Mouse (Mus musculus): Measurements from ENCODE around the gene Selenok.

Selenok gene

DNA sequence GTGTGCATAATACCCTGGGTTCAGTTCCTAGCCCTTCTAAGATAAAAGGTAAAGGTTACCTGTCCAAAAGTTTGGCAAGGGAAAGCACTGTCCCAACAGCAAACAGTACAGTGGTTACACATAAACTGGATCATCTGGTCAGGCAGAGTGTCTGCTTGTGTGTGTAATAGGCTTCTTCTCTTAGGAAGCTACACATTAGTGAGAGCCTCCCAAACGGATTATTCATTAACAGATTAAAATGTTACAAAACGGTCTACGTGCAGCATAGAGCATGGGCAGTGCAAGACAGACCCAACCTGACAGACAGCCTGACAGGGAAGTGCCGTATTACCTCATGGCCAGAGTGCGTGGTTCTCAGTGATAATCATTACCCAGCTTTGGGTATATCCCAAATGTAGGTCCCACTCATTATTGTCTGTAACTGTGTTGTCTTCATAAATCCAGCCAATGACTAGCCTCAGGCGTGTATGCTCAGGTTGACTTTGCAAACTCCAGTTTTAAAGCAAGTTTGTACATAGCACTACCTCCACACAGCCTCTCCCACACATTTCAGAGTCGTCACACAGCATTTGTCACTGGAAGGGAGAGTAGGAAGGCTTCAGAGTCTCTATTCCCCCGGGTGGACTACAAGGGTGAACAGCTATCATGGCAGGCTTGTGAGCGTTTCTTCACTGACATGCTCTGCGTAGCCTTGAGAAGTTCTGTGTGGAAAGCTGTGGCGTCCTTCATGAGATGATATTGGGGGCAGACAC lies 28.1 kb downstream of the Selenok start:
- DNase-seq (ENCODE audit: low spot score): no peak

DNA sequence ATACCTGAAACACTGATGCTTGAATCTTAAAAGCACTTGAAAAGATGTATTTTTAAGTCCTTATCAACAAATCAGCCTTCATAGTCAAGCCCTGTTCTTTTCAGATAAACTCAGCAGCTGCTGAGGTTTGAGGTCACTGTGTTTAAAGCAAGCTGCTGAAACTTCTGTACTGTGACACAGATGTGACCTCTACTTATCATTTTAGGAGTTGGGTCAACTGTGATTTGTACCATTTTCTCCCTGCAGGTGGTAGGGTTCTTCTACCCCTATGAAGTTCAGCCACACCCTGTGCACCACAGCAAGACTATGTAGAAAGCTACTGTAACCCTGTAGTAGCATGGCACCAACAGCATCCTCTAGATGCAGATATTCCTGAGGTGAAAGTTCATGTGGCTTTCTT lies 29.2 kb downstream of the Selenok start:
- no peak for DNase-seq (ENCODE audit: low spot score)

DNA sequence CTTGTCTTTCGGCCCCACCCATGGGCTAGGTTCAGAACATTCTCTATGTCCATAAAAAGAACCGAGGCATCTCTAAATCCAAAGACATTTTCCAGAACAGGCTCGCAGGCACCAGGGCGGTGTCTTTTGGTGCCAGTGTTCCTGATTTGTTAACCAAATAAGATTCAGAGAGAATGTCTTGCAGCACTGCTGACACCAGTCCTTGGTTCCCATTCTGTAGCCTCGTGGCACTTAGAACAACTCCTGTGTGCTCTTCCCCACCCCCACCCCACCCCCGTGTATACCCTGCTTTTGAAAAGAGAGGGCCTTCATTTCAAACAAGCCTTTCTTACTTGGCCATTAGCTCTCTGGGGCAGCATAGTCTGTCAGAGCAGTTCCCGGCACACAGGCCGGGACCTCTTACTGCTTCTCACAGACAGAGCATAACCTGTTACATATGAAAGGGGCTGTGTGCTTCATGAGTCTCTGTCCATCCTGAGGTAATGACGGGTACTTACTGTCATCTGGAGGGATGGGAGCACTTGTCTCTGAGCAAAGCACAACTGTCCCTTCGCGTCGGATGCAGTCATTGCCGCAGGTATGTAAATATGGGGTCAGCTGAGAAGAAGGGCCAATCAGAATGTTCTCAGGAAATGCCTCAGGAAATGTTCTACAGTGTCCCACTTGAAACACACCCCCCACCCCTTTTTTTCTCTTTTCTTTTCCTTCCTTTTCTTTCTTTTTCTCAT lies 30.8 kb downstream of the Selenok start:
- no peak for DNase-seq (ENCODE audit: low spot score)

DNA sequence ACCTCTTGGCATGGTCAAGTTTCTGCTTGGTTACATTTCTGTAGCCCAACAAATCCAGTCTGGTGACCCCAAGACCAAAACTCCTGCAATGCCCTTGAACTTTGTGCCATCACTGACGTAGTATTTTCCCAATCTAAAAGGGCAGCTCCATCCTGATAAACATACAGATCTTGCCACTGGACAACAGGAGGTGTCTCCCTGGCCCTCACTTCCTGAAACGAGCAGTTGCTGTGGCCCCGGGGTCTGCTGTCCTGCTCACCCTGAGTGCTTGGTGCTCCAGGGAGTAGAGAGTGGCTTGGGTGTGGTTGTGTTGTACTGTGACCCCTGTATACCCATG lies 31.3 kb downstream of the Selenok start:
- DNase-seq (ENCODE audit: low spot score): no peak

DNA sequence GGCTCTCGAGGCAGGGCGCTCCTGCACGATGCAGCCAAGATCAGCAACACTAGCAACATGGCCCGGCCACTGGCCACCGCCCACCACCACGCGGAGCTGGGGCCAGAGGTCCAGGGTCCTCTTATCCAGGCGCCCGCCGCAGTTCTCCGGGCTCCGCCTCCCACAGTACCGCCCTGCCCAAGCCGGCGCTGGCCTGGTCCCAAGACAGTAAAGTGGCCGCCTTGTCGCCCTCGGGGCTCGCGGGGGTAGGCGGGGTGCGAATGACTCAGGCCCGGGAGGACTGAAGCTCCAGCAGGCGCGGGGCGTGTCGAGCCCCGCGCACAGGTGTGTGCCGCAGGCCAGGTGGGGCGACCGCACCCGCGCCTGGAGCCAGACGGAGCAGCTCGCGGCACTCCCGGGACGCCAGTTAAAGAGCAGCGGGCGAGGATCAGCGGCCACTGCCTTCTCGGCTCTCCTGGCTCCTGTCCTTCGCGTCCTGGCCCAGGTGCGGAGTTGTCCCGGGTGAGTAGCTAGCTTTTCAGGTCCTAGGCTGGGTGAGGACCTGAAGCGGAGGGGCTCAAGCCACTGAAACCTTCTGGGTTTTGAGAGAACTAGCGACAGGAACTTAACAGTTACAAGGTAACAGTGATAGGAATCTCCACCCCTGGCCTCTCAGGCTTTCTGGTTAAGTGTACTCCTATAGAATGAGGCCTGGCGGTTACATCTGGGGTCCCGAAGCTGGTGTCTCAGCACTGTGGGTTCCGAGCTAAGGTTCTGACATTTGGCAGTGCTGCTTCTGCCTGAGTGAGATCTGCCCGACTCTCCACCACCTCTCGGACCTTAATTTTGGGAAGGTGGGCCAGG lies 40.8 kb downstream of the Selenok start, which contains the start of the genes Il17rb and Chdh:
Gene Il17rb, minus strand, starts transcription at position 164 of the 843 bp plus-strand sequence.
Gene Chdh, plus strand, starts transcription at position 291 of the 843 bp plus-strand sequence.
- no peak for DNase-seq (ENCODE audit: low spot score)

DNA sequence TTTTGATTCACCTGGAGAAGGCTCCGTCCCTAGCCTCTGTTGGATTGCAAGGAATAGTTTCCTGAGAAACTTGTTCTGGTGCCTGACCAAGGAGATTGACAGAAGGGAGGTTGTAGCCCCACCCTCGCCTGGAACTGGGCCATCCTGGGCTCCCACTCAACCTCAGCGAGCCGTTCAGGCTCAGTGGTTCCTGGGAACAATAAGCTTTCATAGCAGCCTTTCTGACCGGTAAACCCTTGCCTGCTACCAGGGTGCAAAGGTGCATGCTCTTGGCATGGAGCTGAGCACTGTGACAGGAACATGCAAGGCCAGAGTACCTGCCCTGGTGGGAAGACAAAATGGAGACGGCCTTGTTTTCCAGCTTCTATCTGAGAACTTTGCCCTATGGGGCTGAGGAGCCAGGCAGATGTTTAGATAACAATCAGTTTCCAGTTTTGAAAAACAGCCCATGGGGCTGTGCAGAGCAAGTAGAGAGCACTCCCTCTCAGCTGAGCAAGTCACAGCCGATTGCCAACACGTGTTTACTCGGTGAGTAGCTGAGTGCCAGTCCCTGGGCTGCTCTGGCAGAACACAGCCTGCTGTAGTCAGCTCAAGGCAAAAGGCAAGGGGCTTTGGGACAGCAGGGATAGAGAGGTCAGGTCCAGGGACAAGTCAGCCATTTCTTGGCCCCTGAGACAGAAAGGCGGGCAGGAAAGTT lies 41.9 kb downstream of the Selenok start:
- DNase-seq (ENCODE audit: low spot score): no peak

DNA sequence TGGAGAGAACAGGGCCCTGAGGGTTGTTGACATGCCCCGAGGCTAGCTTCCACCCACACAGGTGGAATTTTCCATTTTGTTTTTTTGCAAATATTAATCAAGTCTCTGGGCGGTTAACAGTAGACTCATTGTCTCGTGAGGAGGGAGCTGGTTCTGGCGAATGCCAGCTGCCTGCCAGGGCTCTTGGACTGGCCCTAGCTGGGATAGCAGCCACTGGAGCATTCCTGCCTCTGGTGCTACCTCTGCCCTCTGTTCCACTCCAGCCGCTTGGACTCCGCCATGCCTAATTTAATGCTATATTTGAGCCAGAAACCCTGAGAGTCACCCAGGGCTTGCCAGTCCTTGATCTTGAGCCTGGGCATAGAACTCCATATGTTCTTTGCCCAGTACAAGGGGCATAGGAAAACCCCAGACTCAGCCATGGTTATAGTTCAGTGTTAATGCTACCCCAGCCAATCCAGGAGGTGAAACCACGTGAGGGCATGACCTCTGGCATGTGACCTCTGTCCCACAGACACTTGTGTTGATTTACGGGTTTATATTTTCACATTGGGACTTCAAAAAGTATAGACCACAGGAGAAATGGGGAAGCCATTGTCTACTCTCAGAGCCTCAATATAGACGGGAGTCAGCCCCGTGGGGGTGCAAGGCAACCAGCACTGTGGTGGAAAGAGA lies 43.9 kb downstream of the Selenok start:
- no peak for DNase-seq (ENCODE audit: low spot score)

DNA sequence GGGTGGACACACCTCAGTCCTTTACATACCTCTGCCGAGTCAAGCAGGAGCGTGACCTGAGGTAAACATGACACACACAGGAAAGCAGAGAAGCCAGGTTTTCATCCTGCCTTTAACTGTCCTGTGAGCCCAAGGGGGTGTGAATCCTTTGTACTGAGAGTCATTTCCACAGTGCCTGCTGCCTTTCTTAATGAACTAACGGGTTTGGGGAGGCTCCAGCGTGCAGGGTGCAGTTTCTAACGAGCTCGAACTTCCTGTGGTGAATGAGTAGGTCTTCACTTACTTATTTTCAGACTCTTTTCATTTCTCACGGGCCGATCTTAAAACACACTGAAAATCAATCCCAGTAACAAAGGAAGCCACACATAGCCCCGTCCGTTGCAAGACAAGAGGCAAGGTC lies 46.4 kb downstream of the Selenok start:
- no peak for DNase-seq (ENCODE audit: low spot score)

DNA sequence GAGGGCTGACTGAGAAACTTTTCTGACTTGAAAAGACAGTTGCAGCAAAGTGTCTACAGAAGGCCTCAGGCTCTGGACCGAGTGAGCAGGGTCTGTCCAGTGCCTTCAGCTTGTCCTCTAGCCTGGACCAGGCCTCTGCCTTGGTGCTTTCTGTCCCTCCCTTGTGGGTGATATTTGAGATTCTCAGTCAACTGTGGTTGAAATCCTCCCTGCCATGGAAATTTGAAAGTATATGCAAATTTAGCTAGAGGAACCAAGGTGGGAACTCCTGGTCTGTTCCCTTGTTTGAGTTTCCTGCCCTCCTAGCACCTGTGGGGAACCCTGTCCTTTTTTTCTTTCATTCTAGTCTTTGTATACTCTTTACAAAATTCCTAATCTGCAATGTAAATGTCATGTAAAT lies 46.9 kb downstream of the Selenok start:
- DNase-seq (ENCODE audit: low spot score): no peak

DNA sequence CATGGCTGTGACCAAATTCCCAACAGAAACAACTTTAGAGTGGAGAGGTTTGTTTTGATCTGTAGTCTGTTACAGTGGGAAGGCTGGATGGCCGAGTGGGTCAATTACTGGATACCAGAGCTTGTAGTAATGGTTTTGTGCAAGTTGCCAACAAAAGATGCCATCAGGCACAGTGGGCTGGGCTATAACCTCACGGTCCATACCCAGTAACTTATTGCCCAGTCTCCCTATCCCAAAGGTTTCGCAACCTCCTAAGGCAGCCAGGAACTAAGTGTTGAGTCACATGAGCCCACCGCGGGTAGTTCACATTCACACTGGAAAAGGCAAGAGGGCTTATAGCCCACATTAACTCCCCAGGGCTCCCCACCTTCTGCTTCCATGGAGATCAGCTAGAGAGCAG lies 48.6 kb downstream of the Selenok start:
- DNase-seq (ENCODE audit: low spot score): no peak

DNA sequence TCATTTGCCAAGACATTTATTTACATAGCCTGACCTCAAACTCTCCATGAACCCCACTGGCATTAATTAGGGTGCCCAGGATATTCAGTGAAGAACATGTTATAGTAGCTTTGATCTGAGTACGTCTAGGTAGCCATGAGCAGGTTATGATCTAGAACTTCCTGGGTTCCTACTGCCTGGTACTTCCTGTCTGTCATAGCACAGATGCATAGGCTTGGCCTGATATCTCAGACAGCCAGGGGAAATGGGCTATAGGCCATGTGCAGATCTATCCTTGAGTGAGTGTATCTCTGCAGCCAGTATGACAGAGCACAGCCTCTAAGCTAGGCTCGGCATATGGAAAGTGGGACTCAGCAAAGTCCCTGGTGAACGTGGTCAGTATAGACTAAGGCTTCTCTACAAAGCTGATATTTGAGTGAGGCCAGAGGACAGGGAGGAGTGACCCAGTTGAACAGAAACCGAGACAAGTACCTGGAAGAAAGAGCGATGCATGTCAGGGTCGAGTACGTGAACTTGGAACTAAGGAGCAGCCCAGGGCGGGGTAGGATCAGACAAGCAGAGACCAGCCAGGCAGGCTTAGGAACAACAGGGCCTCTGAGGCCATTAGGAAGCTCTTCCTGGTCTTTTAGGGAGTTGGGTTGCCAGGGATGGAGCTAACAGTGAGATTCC lies 49.8 kb downstream of the Selenok start:
- no peak for DNase-seq (ENCODE audit: low spot score)

DNA sequence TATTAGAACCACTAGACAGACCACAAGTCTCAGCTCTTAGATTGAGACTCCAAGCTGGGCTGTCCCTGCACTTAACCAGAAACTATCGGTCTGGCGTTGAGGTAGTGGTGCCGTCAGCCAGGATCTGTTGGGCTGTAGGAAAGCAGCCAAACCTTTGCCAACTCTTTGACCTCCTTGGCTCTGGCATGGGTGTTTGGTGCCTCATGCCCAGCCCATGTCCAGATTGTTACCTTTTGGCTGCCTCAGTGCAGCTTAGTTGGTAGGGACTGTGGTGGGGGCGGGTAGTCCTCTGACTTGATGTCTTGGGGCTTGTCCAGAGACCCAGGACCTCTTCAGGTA lies 50.3 kb downstream of the Selenok start:
- no peak for DNase-seq (ENCODE audit: low spot score)

DNA sequence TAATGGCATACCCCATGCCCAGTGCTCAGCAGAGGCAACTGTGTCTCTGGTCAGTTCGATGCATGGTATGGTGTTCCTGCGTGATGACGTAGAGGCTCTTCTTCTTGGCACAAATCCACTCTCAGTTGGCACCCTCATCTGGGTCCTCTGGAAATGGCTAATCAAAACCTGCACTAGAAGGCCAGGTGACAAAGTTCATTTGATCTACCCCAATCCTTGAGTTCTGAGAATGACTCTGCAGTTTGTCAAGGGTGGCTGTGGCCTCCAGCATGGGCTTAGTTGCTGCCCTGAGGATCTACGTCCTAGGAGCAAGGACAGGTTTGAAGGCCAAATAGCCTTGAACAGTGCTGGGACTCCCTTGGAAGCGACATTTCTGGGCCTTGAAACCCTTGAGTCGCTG lies 50.7 kb downstream of the Selenok start:
- no peak for DNase-seq (ENCODE audit: low spot score)

DNA sequence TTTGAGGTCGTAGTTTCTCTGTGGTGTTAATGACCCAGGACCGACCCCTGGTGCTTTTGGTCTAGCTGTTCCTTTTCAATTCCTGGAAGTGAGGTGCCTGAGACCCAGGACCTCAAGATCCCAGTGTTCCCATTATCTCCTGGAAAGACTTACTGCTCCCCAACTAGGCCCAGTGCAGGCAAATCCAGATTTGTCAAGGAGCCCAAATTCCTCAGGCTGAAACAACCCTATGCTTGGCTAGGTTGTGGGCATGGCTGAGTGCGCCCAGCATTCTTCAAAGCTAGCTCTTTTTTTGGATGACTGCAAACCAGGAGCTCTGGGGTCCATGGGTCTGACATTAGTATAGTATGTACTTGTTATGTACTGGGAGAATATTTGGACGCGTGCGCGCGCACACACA lies 51.3 kb downstream of the Selenok start:
- DNase-seq (ENCODE audit: low spot score): no peak

DNA sequence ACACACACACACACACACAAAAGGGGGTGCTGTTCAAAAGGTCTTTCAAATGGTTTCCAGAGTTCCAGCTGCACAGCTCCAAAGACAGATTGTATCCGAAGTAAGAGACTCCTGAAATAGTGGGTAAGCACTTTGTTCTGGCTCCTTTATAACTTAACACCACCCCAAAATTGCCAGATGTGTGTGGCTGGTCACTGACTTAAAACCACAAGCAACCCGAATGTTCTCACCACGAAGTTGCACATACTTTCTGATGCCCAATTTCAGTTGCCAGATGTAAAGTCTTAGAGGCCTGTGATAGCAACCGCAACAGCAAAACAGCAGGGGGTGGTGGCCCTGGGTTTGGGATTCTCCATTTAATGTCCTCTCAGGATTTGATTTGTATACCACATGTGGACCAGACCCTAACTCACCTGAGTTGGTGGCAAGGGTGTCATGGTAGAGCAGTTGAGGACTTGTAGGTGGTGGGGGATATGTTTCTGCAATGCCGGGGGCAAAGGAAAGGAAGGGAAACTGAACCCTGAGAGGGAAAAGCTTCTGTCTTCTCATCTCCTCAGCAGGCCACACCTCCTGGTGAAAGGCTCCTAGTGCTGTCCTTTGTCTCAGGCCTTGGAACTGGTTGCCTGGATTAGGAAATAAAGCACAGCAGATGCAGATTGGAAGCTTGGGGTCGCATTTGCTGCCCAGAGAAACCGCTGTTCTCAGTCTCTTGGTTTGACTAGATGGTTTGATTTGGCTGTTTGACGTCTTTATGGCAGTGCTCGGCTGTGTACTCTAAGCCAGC lies 51.9 kb downstream of the Selenok start:
- DNase-seq (ENCODE audit: low spot score): no peak

DNA sequence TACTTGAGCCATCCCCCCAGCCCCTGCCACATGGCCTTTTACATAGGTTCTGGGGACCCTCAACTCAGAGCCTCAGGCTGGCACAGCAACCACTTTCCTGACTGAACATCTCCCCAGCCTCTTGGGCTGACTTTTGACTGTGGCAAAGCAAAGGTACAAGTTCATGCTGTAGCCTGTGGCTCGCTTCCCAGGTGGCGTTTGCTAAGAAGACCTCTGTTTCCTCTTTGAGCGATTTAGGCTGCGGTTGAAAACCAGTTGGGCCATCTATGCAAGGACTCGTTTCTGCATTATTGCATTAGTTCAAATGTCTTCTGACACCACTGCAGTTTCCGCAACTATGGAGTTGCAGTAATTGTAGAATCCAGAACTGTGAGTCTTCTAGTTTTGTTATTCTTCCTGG lies 54.4 kb downstream of the Selenok start:
- no peak for DNase-seq (ENCODE audit: low spot score)

DNA sequence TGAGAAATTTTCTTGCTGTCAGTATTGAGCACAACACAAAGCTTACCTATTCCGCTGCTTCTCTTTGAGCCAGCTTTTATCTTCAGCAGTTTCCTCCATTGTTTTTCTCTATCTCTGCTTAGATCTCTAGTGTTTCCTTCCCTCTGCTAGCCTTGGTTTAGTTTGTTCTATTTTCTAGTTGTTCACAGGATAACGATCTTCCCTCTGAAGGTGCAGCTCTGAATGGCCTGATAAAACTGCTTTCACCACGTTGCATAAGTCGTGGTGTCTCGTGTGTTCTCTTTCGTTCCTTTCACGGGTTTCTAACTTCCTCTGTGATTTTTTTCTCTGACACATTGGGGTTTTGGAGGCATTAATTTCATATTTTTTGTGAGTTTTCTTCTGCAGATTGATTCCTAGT lies 56.3 kb downstream of the Selenok start:
- DNase-seq (ENCODE audit: low spot score): no peak
